Mouse (Mus musculus) neural tube, embryonic 14.5 days (tissue): ENCODE measurements at regions not wholly inside any gene's neighbourhood (a gene's known extent, or its start where the extent isn't known, plus 50 kb on each side); places are given as distances from the start of the nearest gene placed in this dataset.
A peak's percentile ranks its signal among the peaks of the same experiment; 100 is the strongest.

Experiments used
- ATAC-seq: fragments of 200-750 bp; cut with Nextera tagmentation; 2 replicates; pipeline ENCODE4 v1.8.0; 2017; ENCODE audit warnings: low read depth, mild to moderate bottlenecking, moderate TSS enrichment, moderate library complexity
- H3K27ac ChIP-seq: fragments of 300-500 bp; sonication (generic); 2 replicates; pipeline ENCODE4 v1.5.1; 2014; ENCODE audit warnings: low read depth, mild to moderate bottlenecking, control low read depth, low read length, moderate library complexity, mixed read lengths
- H3K27me3 ChIP-seq: fragments of 300-500 bp; sonication (generic); 2 replicates; pipeline ENCODE4 v1.6.1; 2014; ENCODE audit warnings: low read length; ENCODE audit not compliant: control insufficient read depth, insufficient read depth
- H3K36me3 ChIP-seq: fragments of 300-500 bp; sonication (generic); 2 replicates; pipeline ENCODE4 v1.6.1; 2014; ENCODE audit warnings: low read length, mixed read lengths; ENCODE audit not compliant: control insufficient read depth, insufficient read depth
- H3K4me1 ChIP-seq: fragments of 300-500 bp; sonication (generic); 2 replicates; pipeline ENCODE4 v1.6.1; 2014; ENCODE audit warnings: low read length; ENCODE audit not compliant: control insufficient read depth, insufficient read depth
- H3K4me2 ChIP-seq: fragments of 300-500 bp; sonication (generic); 2 replicates; pipeline ENCODE4 v1.6.1; 2014; ENCODE audit warnings: mild to moderate bottlenecking, low read depth, low read length, control low read depth
- H3K4me3 ChIP-seq: fragments of 300-500 bp; sonication (generic); 2 replicates; pipeline ENCODE4 v1.5.1; 2014; ENCODE audit warnings: low read depth, low read length, control low read depth, mixed read lengths
- H3K9ac ChIP-seq: fragments of 300-500 bp; sonication (generic); replicated peaks from 2 replicates; pipeline ENCODE4 v1.6.1; 2014; ENCODE audit warnings: low read depth, mild to moderate bottlenecking, control low read depth, low read length, mixed read lengths
- H3K9me3 ChIP-seq: fragments of 300-500 bp; sonication (generic); 2 replicates; pipeline ENCODE4 v1.6.1; 2016; ENCODE audit warnings: low read length; ENCODE audit not compliant: control insufficient read depth
- WGBS: fragments of 180-500 bp; shearing (Covaris S2); extraction: QIAGEN DNeasy Blood & Tissue Kit; methylation state at CpG from one replicate; pipeline ENCODE4 v1.1.7; 2014; 5-methylcytosine and 5-hydroxymethylcytosine counted together

DNA sequence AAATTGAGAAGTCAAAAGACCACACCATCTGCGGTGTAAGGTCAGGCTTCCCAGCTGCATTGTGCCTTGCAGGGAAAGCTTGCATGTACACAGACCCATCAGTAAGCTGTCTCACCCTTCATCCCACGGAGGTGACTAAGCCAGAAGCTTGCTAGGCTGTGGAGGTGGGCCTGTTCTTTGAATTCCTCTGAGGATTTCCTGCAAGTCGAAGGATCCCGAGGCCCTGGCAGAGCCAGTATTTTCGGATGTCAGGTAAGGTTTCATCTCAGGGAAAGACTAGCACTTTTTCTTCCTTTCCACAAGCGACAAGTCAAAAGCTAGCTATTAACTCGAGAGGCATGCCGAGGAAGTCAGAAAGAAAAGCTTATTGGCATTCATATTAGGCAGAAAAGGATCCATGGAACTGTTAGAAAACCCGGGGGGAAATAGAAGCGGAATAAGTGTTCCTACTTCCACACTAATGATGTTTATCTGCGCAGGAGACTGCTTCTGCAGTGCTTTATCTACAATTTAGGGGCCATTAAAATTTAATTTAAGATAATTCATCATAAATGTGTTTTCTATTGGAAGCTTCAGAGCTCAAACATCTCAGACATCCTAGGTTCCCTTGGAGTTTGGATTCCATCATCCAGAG, 148.3 kb upstream of the Atp2b1 start:
- Histone ChIP-seq H3K9me3 (no peaks in the 10 kb centered on the region), H3K36me3 (no peaks in the 10 kb centered on the region), H3K27ac (no peak overlapping the region), H3K4me2 (no peak overlapping the region), H3K27me3 (no peaks in the 10 kb centered on the region), H3K4me1 (no peaks in the 10 kb centered on the region), H3K4me3 (no peak overlapping the region), H3K9ac (no peak overlapping the region)
- ATAC-seq = peak; percentile 54; the same call in 1 of the 2 replicates
- WGBS = 62% methylated on average over 11 of the region's 11 CpGs

DNA sequence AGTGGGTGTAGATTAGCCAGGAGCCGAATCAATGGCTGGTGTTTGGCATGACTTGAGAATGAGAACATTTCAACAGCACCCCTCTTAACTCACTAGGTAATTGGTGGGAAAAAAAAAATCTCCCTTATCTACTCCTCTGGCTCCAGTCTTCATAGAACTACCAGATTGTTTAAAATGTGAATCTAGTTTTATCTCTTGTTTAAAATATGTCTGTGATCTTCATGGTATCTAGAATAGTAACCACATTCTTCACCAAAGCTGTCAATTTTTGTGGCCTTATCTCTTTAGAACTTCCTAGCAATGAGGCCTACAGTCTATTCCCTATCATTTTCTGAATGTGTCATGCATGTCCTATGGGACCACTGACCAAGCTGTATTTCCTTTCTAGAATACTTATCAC, 134.4 kb upstream of the Atp2b1 start:
- no peak overlapping the region for H3K27ac ChIP-seq
- H3K9me3 ChIP-seq = no peaks in the 10 kb centered on the region
- H3K27me3 ChIP-seq = no peaks in the 10 kb centered on the region
- no peak overlapping the region for H3K4me3 ChIP-seq
- H3K36me3 ChIP-seq = no peaks in the 10 kb centered on the region
- H3K4me2 ChIP-seq = no peak overlapping the region
- WGBS = 86% methylated on average over 1 of the region's 1 CpGs
- no peak overlapping the region for H3K9ac ChIP-seq
- no peak for ATAC-seq
- no peaks in the 10 kb centered on the region for H3K4me1 ChIP-seq

DNA sequence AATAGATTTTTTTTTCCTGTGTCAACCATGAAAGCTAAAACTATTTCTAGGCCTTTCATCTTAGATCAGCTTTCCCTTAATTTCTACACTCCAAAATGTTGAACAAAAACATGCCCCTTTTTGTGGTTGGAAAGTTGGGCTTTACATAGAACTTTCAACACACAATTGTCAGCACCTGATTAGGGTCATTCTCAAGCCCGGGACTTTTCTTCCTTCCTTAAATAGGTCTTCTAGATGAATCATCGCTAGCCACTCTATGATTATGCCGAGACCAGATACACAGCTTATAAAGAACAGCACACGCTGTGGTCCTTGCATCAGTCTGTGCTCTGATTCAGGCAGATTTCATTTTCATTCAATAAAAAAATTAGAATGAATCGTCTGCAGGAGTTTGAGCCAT, 133.3 kb upstream of the Atp2b1 start:
- H3K27ac ChIP-seq = no peak overlapping the region
- no peaks in the 10 kb centered on the region for H3K9me3 ChIP-seq
- no peak overlapping the region for H3K9ac ChIP-seq
- no peak overlapping the region for H3K4me3 ChIP-seq
- no peaks in the 10 kb centered on the region for H3K27me3 ChIP-seq
- H3K36me3 ChIP-seq = no peaks in the 10 kb centered on the region
- H3K4me1 ChIP-seq = no peaks in the 10 kb centered on the region
- no peak for ATAC-seq
- H3K4me2 ChIP-seq = no peak overlapping the region
- WGBS = 93% methylated on average over 5 of the region's 5 CpGs

DNA sequence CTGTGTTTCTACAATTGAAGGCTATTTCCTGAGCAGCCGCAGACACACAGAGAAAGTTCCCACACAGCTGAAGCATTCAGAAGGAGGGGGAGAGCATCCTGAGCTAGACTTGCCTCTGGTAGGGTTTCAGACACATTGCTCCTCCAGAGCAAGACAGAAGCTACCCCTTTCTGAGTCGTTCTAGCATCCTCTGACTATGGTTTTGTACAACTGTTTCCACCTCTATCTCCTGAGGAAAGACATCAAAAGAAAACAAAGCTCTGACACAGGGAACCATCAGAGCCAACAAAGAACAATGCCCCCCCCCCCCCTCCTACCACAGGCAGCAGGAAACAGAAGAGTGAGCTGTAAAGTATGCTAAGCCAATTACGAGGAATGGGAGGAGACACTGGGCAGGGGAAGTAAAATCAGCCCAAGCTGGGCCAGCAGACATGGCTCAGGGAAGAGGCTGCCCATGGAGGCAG, 132.3 kb upstream of the Atp2b1 start:
- Histone ChIP-seq H3K4me3 (no peak overlapping the region), H3K9ac (no peak overlapping the region), H3K27ac (no peak overlapping the region), H3K4me1 (no peaks in the 10 kb centered on the region), H3K27me3 (no peaks in the 10 kb centered on the region), H3K9me3 (no peaks in the 10 kb centered on the region), H3K36me3 (no peaks in the 10 kb centered on the region), H3K4me2 (no peak overlapping the region)
- no peak for ATAC-seq
- WGBS = 23% methylated on average over 3 of the region's 3 CpGs

DNA sequence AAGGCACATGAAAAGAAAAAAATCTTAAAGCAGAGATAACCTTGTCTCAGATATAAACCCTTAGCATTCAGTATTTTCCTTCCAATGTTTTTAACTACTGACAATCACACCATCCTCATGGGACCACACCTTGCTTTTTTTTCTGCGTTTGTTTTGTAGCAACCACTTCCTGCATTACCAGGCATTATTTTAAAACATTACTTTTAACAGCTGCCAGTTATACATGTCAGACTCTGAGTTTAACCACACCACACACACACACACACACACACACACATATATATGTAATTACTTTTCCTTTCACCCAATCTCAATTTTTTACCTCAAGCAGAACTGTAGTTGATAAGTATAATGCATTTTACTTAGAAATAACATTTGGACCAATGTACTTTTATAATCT, 128.8 kb upstream of the Atp2b1 start:
- no peak overlapping the region for H3K9ac ChIP-seq
- H3K27me3 ChIP-seq = no peaks in the 10 kb centered on the region
- 88% methylated on average over 1 of the region's 1 CpGs for WGBS
- no peak for ATAC-seq
- no peak overlapping the region for H3K4me3 ChIP-seq
- H3K27ac ChIP-seq = no peak overlapping the region
- H3K36me3 ChIP-seq = no peaks in the 10 kb centered on the region
- H3K9me3 ChIP-seq = no peaks in the 10 kb centered on the region
- no peak overlapping the region for H3K4me2 ChIP-seq
- no peaks in the 10 kb centered on the region for H3K4me1 ChIP-seq

DNA sequence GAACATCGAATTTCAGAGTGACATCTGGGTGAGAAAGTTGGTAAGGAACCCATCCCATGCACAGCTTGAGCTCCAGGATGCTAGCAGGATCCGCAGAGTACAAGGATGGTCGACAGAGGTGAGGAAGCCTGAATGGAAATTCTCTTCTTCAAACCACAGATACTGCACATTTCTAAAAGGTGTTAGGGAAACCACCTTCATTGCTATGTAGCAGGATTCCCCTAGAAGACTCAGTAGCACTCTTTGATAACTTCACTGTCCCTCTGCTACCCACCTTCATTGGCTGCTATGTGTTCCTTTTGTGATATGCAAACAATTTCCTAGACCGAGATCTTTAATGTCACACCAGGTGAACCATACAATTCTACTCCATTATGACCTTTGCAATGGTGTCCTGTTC, 128.1 kb upstream of the Atp2b1 start:
- Histone ChIP-seq H3K27ac (no peak overlapping the region), H3K9me3 (no peaks in the 10 kb centered on the region), H3K9ac (no peak overlapping the region), H3K4me3 (no peak overlapping the region), H3K4me1 (no peaks in the 10 kb centered on the region), H3K36me3 (no peaks in the 10 kb centered on the region), H3K27me3 (no peaks in the 10 kb centered on the region), H3K4me2 (no peak overlapping the region)
- ATAC-seq = no peak
- WGBS = 81% methylated on average over 4 of the region's 4 CpGs

DNA sequence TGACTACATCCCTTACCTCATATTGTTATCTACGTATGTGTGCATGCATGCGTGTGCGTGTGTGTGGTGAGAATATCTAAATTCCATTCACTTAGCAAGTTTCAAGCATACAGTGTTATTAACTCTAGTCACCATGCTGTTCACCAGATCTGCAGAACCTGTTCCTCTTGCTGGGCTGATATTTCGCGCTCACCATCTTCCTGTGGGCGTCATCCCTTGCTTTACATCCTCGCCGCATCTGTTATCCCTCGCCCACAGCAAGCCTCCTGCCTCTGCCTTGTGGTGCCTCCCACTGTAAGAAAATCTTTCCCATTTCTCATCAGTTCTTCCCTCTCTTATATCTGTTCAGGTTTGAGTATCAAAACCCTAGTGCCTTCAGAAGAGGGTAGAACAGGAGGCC, 124.4 kb upstream of the Atp2b1 start:
- Histone ChIP-seq H3K27ac (no peak overlapping the region), H3K4me3 (no peak overlapping the region), H3K36me3 (no peaks in the 10 kb centered on the region), H3K9ac (no peak overlapping the region), H3K4me1 (no peaks in the 10 kb centered on the region), H3K4me2 (no peak overlapping the region), H3K9me3 (no peaks in the 10 kb centered on the region), H3K27me3 (no peaks in the 10 kb centered on the region)
- ATAC-seq = no peak
- 88% methylated on average over 9 of the region's 9 CpGs for WGBS

DNA sequence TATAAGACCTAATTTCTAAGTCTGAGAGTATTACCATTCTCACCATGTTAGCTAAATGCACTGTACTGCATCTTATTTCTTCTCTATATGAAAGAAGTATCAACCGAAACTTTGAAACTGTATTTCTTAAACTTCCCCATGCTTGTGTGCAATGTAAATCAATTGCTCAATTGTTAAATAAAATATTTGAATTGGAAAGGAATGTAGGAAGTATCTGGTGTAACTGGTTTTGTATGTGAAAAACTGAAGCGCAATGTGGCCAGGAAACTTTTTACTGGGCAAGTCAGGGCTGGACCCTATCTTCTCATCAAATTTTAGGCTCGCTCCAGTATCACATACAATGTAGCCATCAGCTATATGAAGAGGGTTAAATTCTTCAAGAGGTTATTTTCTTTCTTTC, 123.8 kb upstream of the Atp2b1 start:
- no peak overlapping the region for H3K4me3 ChIP-seq
- H3K4me1 ChIP-seq = no peaks in the 10 kb centered on the region
- H3K9ac ChIP-seq = no peak overlapping the region
- WGBS = 96% methylated on average over 3 of the region's 3 CpGs
- H3K27me3 ChIP-seq = no peaks in the 10 kb centered on the region
- no peaks in the 10 kb centered on the region for H3K9me3 ChIP-seq
- H3K36me3 ChIP-seq = no peaks in the 10 kb centered on the region
- H3K27ac ChIP-seq = no peak overlapping the region
- no peak overlapping the region for H3K4me2 ChIP-seq
- no peak for ATAC-seq

DNA sequence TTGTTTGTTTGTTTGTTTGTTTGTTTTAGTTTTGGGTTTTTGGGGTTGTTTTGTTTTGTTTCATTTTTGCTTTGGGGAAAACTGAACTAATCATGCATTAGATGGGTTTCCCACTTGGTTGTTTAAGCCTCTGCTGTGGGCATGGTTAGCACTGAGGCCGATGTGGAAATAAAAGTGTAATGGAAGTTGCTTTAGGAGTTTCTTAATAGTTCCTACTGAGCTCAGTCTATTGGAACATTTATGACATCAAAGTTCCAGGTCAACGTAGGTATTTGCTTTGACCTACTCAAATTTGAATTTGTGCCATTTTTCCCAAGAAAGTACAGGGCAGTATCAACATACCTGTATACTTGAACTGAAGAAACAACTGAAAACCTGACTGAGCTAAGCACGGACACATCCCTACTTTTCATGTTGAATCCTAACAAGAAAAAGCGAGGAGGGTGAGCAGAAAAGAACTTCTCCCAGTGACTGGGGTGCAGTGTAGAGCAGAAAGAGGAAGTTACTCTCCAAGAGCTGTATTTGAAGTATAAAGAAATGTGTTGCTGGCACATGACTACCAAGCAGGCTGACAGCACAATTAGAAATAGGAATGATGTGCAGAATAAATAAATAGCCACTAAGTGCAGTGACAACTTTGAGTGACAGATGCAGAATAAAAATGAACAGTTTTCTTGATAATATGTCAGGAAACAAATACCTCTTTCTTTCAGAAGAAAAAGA, 122.0 kb upstream of the Atp2b1 start:
- no peak overlapping the region for H3K4me2 ChIP-seq
- no peaks in the 10 kb centered on the region for H3K4me1 ChIP-seq
- H3K27ac ChIP-seq = no peak overlapping the region
- H3K9ac ChIP-seq = no peak overlapping the region
- no peaks in the 10 kb centered on the region for H3K9me3 ChIP-seq
- ATAC-seq = no peak
- H3K36me3 ChIP-seq = no peaks in the 10 kb centered on the region
- no peak overlapping the region for H3K4me3 ChIP-seq
- no peaks in the 10 kb centered on the region for H3K27me3 ChIP-seq
- WGBS = 90% methylated on average over 4 of the region's 4 CpGs
